Mouse (Mus musculus): ENCODE results near the gene Scand1. TPM values are rescaled to one million over a fixed set of nuclear protein-coding genes. Genes with fewer than 3 reads are reported as not detected.

The Scand1 gene
- polyA plus RNA-seq, 1 experiment from 2014 or later = 181 TPM

GRCm38 (mm10) chr2:156298458-156298857 is 14.0 kb downstream of the Scand1 start:
- Histone ChIP-seq H3K9ac (ENCODE audit: low read depth, low read length) (no peak overlapping the region), H3K4me3 (replicated peaks; ENCODE audit: low read depth, low read length) (no peak overlapping the region), H3K27me3 (ENCODE audit: insufficient read depth, low read length) (no peaks in the 10 kb centered on the region), H3K4me2 (ENCODE audit: low read length) (no peak overlapping the region), H3K4me1 (replicated peaks; ENCODE audit: insufficient read depth, low read length) (no peaks in the 10 kb centered on the region), H3K36me3 (ENCODE audit: insufficient read depth, low read length) (peaks cover 31% of the 10 kb centered on the region; the same call in 1 of the 2 replicates), H3K27ac (no peak overlapping the region), H3K9me3 (replicated peaks; ENCODE audit: low read length) (no peaks in the 10 kb centered on the region)
- ATAC-seq (replicated peaks; ENCODE audit: low FRiP score, low read depth) (no peak), DNase-seq (ENCODE audit: low spot score) (no peak)
- 68% methylated on average over 7 of the region's 7 CpGs for WGBS
- no peak for TF ChIP-seq CTCF (IDR thresholded peaks at IDR 0.05; ENCODE audit: low read depth)

- ATAC-seq (replicated peaks; ENCODE audit: low FRiP score, low read depth) (peak; percentile 40; the same call in 1 of the 2 replicates), DNase-seq (ENCODE audit: low spot score) (peak; percentile 67)
- Histone ChIP-seq H3K4me3 (replicated peaks; ENCODE audit: low read depth, low read length) (no peak overlapping the region), H3K9me3 (replicated peaks; ENCODE audit: low read length) (no peaks in the 10 kb centered on the region), H3K4me1 (replicated peaks; ENCODE audit: insufficient read depth, low read length) (no peaks in the 10 kb centered on the region), H3K27ac (no peak overlapping the region), H3K4me2 (ENCODE audit: low read length) (no peak overlapping the region), H3K27me3 (ENCODE audit: insufficient read depth, low read length) (no peaks in the 10 kb centered on the region), H3K36me3 (ENCODE audit: insufficient read depth, low read length) (peaks cover 31% of the 10 kb centered on the region; the same call in 1 of the 2 replicates), H3K9ac (ENCODE audit: low read depth, low read length) (no peak overlapping the region)
- 48% methylated on average over 3 of the region's 3 CpGs for WGBS
- peak; percentile 19; the same call in 1 of the 2 replicates for TF ChIP-seq CTCF (IDR thresholded peaks at IDR 0.05; ENCODE audit: low read depth)
Observed at GRCm38 (mm10) chr2:156297653-156298052, 14.9 kb downstream of the Scand1 start.

- H3K9me3 ChIP-seq (replicated peaks; ENCODE audit: low read length) = no peaks in the 10 kb centered on the region
- no peaks in the 10 kb centered on the region for H3K4me1 ChIP-seq (replicated peaks; ENCODE audit: insufficient read depth, low read length)
- no peaks in the 10 kb centered on the region for H3K27me3 ChIP-seq (ENCODE audit: insufficient read depth, low read length)
- H3K36me3 ChIP-seq (ENCODE audit: insufficient read depth, low read length) = peaks cover 31% of the 10 kb centered on the region; the same call in 1 of the 2 replicates
- TF ChIP-seq CTCF (IDR thresholded peaks at IDR 0.05; ENCODE audit: low read depth) = no peak
- no peak overlapping the region for H3K4me2 ChIP-seq (ENCODE audit: low read length)
- ATAC-seq (replicated peaks; ENCODE audit: low FRiP score, low read depth) (no peak), DNase-seq (ENCODE audit: low spot score) (no peak)
- no peak overlapping the region for H3K4me3 ChIP-seq (replicated peaks; ENCODE audit: low read depth, low read length)
- no peak overlapping the region for H3K9ac ChIP-seq (ENCODE audit: low read depth, low read length)
- H3K27ac ChIP-seq = peak overlapping the region; percentile 51
- 89% methylated on average over 3 of the region's 3 CpGs for WGBS
Observed at GRCm38 (mm10) chr2:156296190-156296589, 16.3 kb downstream of the Scand1 start.

GRCm38 (mm10) chr2:156295601-156296063 is 16.9 kb downstream of the Scand1 start:
- H3K27ac ChIP-seq = peak overlapping the region; percentile 51

GRCm38 (mm10) chr2:156291998-156292397 is 20.5 kb downstream of the Scand1 start:
- H3K9ac ChIP-seq (ENCODE audit: low read depth, low read length) = no peak overlapping the region
- TF ChIP-seq CTCF (IDR thresholded peaks at IDR 0.05; ENCODE audit: low read depth) = no peak
- no peaks in the 10 kb centered on the region for H3K9me3 ChIP-seq (replicated peaks; ENCODE audit: low read length)
- 89% methylated on average over 1 of the region's 1 CpGs for WGBS
- no peak for DNase-seq (ENCODE audit: low spot score)
- no peak overlapping the region for H3K27ac ChIP-seq
- peaks cover 36% of the 10 kb centered on the region for H3K36me3 ChIP-seq (ENCODE audit: insufficient read depth, low read length)
- H3K4me3 ChIP-seq (replicated peaks; ENCODE audit: low read depth, low read length) = no peak overlapping the region
- no peaks in the 10 kb centered on the region for H3K4me1 ChIP-seq (replicated peaks; ENCODE audit: insufficient read depth, low read length)
- no peak for ATAC-seq (replicated peaks; ENCODE audit: low FRiP score, low read depth)
- H3K4me2 ChIP-seq (ENCODE audit: low read length) = no peak overlapping the region
- no peaks in the 10 kb centered on the region for H3K27me3 ChIP-seq (ENCODE audit: insufficient read depth, low read length)

More at GRCm38 (mm10) chr2:156295601-156296063, 16.9 kb downstream of the Scand1 start:
- Histone ChIP-seq H3K36me3 (ENCODE audit: insufficient read depth, low read length) (peaks cover 27% of the 10 kb centered on the region; the same call in 1 of the 2 replicates), H3K4me3 (replicated peaks; ENCODE audit: low read depth, low read length) (no peak overlapping the region), H3K4me1 (replicated peaks; ENCODE audit: insufficient read depth, low read length) (no peaks in the 10 kb centered on the region), H3K27me3 (ENCODE audit: insufficient read depth, low read length) (no peaks in the 10 kb centered on the region), H3K9me3 (replicated peaks; ENCODE audit: low read length) (no peaks in the 10 kb centered on the region), H3K9ac (ENCODE audit: low read depth, low read length) (no peak overlapping the region), H3K4me2 (ENCODE audit: low read length) (no peak overlapping the region)
- ATAC-seq (replicated peaks; ENCODE audit: low FRiP score, low read depth) (peak; percentile 70), DNase-seq (ENCODE audit: low spot score) (no peak)
- no peak for TF ChIP-seq CTCF (IDR thresholded peaks at IDR 0.05; ENCODE audit: low read depth)
- WGBS = 89% methylated on average over 2 of the region's 2 CpGs

- WGBS = 95% methylated on average over 2 of the region's 2 CpGs
- H3K4me2 ChIP-seq (ENCODE audit: low read length) = no peak overlapping the region
Observed at GRCm38 (mm10) chr2:156289552-156290160, 22.8 kb downstream of the Scand1 start.

More at GRCm38 (mm10) chr2:156289552-156290160, 22.8 kb downstream of the Scand1 start:
- H3K36me3 ChIP-seq (ENCODE audit: insufficient read depth, low read length) = peaks cover 42% of the 10 kb centered on the region
- no peak for TF ChIP-seq CTCF (IDR thresholded peaks at IDR 0.05; ENCODE audit: low read depth)
- DNase-seq (ENCODE audit: low spot score) (no peak), ATAC-seq (replicated peaks; ENCODE audit: low FRiP score, low read depth) (no peak)
- H3K9ac ChIP-seq (ENCODE audit: low read depth, low read length) = no peak overlapping the region
- no peaks in the 10 kb centered on the region for H3K27me3 ChIP-seq (ENCODE audit: insufficient read depth, low read length)
- no peaks in the 10 kb centered on the region for H3K4me1 ChIP-seq (replicated peaks; ENCODE audit: insufficient read depth, low read length)
- no peak overlapping the region for H3K27ac ChIP-seq
- H3K4me3 ChIP-seq (replicated peaks; ENCODE audit: low read depth, low read length) = no peak overlapping the region
- no peaks in the 10 kb centered on the region for H3K9me3 ChIP-seq (replicated peaks; ENCODE audit: low read length)
